17 mouse cellular contexts compared by ENCODE assay signal in genomic region chr2:102922066-102922465, GRCm38 (mm10).
"Had no signal": no experiment of that assay in that cellular context is flagged by ENCODE, and none has a peak within 500 bp of the region (broad histone marks: within the 10 kb centered on the region; RNA-seq: fewer than 3 reads in every experiment).

No protein-coding gene starts in this region.

- H3K4me1 ChIP-seq: liver, embryonic 15.5 days; midbrain, embryonic 12.5 days; midbrain, embryonic 15.5 days; neural tube, embryonic 12.5 days; stomach, embryonic 15.5 days had no signal

- H3K4me3 ChIP-seq: liver, embryonic 15.5 days; lung, embryonic 15.5 days; megakaryocyte, embryonic 14.5 days; midbrain, embryonic 12.5 days; midbrain, embryonic 15.5 days; neural tube, embryonic 12.5 days; stomach, embryonic 15.5 days had no signal

- H3K27ac ChIP-seq: liver, embryonic 15.5 days; lung, embryonic 15.5 days; macrophage; midbrain, embryonic 12.5 days; midbrain, embryonic 15.5 days; neural tube, embryonic 12.5 days; stomach, embryonic 15.5 days; stomach, postnatal 0 days had no signal

- ATAC-seq: liver, postnatal 0 days; lung, postnatal 0 days; midbrain, embryonic 15.5 days had no signal

- H3K9ac ChIP-seq: liver, embryonic 15.5 days; liver, postnatal 0 days; lung, embryonic 15.5 days; midbrain, embryonic 12.5 days; midbrain, embryonic 15.5 days; neural tube, embryonic 12.5 days; stomach, embryonic 15.5 days had no signal

- H3K4me2 ChIP-seq: liver, embryonic 15.5 days; lung, embryonic 15.5 days; midbrain, embryonic 12.5 days; midbrain, embryonic 15.5 days; neural tube, embryonic 12.5 days; stomach, embryonic 15.5 days had no signal

- H3K9me3 ChIP-seq: liver, embryonic 15.5 days; lung, embryonic 15.5 days; midbrain, embryonic 12.5 days; midbrain, embryonic 15.5 days; neural tube, embryonic 12.5 days; stomach, embryonic 15.5 days had no signal

- H3K27me3 ChIP-seq: lung, embryonic 15.5 days; midbrain, embryonic 12.5 days; midbrain, embryonic 15.5 days; neural tube, embryonic 12.5 days; stomach, embryonic 15.5 days had no signal

- DNase-seq: liver, postnatal 0 days; lung, adult 2 months; lung, postnatal 14 days; lung, postnatal 36 days; thymus, adult 2 months; thymus, postnatal 25 days; thymus, postnatal 4 days had no signal

- H3K36me3 ChIP-seq: liver, embryonic 15.5 days; lung, embryonic 15.5 days; midbrain, embryonic 12.5 days; midbrain, embryonic 15.5 days; neural tube, embryonic 12.5 days; stomach, embryonic 15.5 days had no signal
